Mouse (Mus musculus) lung, adult 2 months (tissue): ENCODE data around the gene Icmt. TPM values are rescaled to one million over a fixed set of nuclear protein-coding genes. Genes with fewer than 3 reads are reported as not detected.

ENCODE experiments used
- DNase-seq: peaks from one replicate; pipeline ENCODE4 v3.0.0; 2022
- H3K4me1 ChIP-seq: fragments of 200-500 bp; 2 replicates; pipeline ENCODE4 v1.6.1; 2011; ENCODE audit warnings: low read length; ENCODE audit not compliant: control insufficient read depth, insufficient read depth
- H3K4me3 ChIP-seq: fragments of 200-500 bp; replicated peaks from 2 replicates; pipeline ENCODE3; 2011; ENCODE audit warnings: low read depth, mild to moderate bottlenecking, control low read depth, low read length; ENCODE audit errors: extremely low read depth
- CTCF ChIP-seq: fragments of 200-500 bp; IDR thresholded peaks from 2 replicates; pipeline ENCODE4 v1.5.1; 2011; ENCODE audit warnings: mild to moderate bottlenecking, low read length, control low read depth; ENCODE audit not compliant: insufficient read depth
- POLR2A ChIP-seq: fragments of 200-500 bp; IDR thresholded peaks from 2 replicates; pipeline ENCODE4 v1.6.1; 2011; ENCODE audit warnings: low read depth, mild to moderate bottlenecking, control low read depth, low read length, borderline replicate concordance; ENCODE audit errors: extremely low read depth
- WGBS: fragments of 180-500 bp; shearing (Covaris S2); methylation state at CpG from one replicate; pipeline ENCODE4 v1.1.7; 2018; 5-methylcytosine and 5-hydroxymethylcytosine counted together
- polyA plus RNA-seq: library from polyadenylated mRNA; depleted of rRNA; stranded (reverse); fragments of >200 nt; gene quantifications from 2 replicates; pipeline ENCODE4 v1.2.3, GENCODE M21; 2012

Icmt gene
- polyA plus RNA-seq, 1 experiment: 36.4 TPM

DNA sequence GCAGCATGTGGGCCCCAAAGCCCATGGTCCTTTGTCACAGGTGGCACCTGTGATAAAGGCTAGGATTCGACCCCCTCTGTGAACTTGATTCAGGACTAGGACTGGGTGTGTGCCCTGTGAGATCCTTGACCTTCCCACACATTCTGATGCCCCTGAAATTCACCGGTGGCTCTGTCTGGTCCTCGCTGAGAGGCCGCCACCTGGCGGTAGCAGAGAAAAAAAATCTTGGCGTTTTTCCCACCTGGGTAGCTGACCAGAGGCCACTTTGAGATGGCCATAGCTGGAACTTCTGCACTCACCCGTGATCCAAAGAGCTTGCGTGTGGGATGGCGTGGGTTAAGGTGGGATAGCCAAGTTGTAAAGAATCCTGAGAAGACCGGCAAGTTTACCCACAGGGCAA lies 11.5 kb upstream of the Icmt start:
- TF ChIP-seq CTCF: peak; percentile 72
- no peak for TF ChIP-seq POLR2A
- 4% methylated on average over 10 of the region's 10 CpGs for WGBS
- Histone ChIP-seq H3K4me3 (no peak overlapping the region), H3K4me1 (peaks cover 3% of the 10 kb centered on the region; the same call in 1 of the 2 replicates)
- peak; percentile 64 for DNase-seq

DNA sequence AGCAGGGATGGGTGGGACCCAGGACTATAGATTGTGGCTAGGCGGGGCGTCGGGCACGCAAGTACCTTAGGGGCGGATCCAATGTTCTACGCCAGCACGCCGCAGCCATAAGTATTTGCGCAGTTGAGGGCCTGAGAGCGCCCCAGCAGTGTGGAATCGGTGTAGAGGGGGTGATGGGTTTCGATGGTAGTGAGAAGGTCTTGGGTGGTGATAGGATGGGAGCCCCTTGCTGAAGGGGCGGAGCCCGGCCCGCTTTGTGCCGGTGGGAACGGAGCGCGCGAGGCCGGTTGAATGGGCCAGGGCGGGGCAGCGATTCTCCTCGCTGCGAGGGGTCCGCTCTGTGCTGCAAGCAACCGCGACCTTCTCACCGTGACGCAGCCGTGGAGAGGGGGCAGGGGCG lies 10.8 kb upstream of the Icmt start:
- Histone ChIP-seq H3K4me1 (peaks cover 3% of the 10 kb centered on the region; the same call in 1 of the 2 replicates), H3K4me3 (no peak overlapping the region)
- no peak for DNase-seq
- TF ChIP-seq CTCF (no peak), POLR2A (no peak)
- 5% methylated on average over 32 of the region's 32 CpGs for WGBS

DNA sequence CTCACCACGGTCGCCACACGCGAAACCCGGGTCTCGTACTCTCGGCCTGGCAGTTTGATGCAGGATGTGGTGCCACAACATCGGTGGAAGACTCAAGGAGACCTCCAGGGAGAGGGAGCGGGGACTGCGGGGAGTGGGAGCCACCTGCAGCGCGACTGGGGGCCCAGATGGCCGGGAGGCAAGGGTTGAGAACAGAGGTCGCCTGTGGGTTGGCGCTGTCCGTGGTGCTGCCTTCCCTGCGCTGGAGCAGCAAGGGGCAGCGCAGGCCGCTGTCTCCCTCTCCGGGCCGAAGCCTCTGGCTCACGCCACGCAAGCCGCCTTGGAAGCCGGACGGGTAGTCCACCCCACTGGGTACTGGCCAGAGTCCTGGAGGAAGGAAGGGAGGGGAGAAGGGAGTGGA lies 10.1 kb upstream of the Icmt start:
- DNase-seq: peak; percentile 44
- peaks cover 3% of the 10 kb centered on the region; the same call in 1 of the 2 replicates for H3K4me1 ChIP-seq
- 7% methylated on average over 26 of the region's 26 CpGs for WGBS
- TF ChIP-seq CTCF: no peak
- TF ChIP-seq POLR2A: no peak
- H3K4me3 ChIP-seq: no peak overlapping the region

DNA sequence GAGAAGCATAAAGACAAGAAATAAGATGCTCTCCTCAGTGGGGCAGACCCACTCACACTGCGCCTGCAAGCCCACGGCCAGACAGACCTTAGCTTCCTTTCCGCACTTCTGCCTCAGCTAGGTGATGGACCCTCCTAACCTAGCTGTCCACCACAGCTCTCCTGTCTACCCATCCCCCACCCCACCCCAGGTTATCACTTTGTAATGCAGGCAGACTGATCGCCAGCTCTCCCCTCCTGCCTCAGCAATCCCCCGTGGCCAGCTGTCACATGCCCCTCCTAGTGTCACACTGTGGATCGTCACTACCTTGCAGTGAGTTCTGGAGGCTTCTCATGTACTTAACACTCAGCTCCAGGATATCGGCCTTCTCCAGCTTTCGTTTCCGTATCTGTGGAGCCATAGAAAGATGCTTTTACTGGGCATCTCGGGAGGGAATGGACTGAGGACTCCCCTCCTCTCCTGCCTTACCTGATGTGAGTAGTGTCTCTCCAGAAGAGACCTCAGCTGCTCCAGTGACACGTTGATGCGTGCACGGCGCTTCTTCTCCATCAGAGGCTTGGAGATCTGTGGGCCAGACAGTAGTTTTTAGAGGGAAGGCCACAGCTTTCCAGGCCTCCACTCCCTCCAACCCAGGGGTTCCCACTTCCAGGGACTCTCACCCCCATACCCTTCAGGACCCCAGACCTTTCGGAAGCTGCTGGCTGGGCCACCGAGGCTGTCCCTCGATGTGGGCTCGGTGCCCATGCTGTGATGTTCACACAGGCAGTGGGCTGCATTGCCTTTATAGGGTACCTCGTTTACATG lies 9.5 kb upstream of the Icmt start:
- WGBS: 20% methylated on average over 19 of the region's 19 CpGs
- peaks cover 3% of the 10 kb centered on the region; the same call in 1 of the 2 replicates for H3K4me1 ChIP-seq
- TF ChIP-seq POLR2A (no peak), CTCF (no peak)

DNA sequence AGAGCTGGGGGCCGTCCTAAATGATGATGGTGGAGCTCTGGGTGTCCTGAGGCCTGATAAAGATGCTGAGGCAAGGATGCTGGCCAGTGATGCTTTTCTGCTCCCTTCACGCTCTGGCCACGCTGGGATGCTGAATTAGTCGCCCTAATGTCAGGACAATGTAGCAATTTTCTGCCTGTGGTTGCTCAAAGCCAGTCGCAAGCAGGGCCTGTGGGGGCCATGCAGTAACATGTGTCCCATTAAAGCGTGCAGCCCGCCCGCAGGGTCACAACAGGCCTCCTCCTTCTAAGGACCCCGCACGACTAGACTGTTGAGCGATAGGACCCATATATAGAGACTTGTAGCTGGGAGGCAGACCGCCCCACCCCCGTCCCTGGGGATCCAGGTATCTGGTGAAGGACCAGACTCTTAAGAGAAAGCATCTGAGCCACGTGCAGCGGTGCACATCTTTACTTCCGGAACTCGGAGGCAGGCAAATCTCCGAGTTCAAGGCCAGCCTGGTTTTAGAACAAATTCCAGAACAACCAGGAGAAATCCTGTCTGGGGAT lies 8.6 kb upstream of the Icmt start:
- Histone ChIP-seq H3K4me1 (peaks cover under 1% of the 10 kb centered on the region; the same call in 1 of the 2 replicates), H3K4me3 (no peak overlapping the region)
- WGBS: 53% methylated on average over 18 of the region's 18 CpGs
- TF ChIP-seq POLR2A: no peak
- TF ChIP-seq CTCF: no peak
- no peak for DNase-seq

More for the DNA sequence above, 9.5 kb upstream of the Icmt start:
- H3K4me3 ChIP-seq: no peak overlapping the region
- no peak for DNase-seq

DNA sequence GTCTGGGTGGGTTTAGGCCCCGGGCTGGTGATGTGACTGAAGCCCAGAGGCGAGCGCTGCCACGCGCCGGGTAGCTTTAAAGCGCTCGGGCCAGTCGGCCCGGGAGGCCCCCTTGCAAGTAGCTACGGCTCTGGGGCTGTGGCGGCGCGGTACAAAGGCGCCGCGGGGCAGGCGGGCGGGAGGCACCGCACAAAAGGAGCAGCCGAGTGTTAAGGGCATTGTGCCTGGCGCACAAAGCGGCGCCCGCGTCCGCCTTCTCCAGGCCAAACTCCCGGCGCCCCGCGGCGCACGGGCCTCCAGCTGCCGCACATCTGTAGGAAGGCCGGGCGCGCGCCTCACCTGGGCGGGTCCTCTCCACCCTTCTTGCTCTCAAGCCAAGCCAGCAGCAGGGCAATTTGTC lies 6.6 kb upstream of the Icmt start:
- H3K4me3 ChIP-seq: no peak overlapping the region
- 2% methylated on average over 39 of the region's 39 CpGs for WGBS
- TF ChIP-seq CTCF (no peak), POLR2A (no peak)

DNA sequence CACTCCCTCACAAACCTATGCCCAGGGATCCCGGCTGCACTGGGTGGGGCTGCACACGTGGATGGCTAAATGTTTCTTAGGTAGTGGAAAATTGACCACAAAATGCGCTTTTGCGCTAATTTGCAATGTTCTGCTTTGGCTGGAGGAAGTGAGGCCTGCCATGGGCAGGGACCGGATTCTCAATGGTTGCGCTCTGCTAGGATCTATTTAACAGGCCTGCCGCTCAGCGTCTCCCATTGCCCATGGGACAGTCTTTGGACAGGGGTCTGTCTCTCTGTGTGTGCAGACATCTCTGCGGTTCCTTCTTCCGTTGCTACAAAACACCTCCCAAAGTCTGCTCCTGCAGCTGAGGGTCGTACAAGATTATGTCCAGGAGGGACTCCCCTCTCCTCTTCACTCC lies 6.0 kb upstream of the Icmt start:
- TF ChIP-seq CTCF: no peak
- TF ChIP-seq POLR2A: no peak
- no peak overlapping the region for H3K4me3 ChIP-seq
- 31% methylated on average over 11 of the region's 11 CpGs for WGBS
- no peaks in the 10 kb centered on the region for H3K4me1 ChIP-seq
- no peak for DNase-seq

More for the DNA sequence above, 6.6 kb upstream of the Icmt start:
- no peaks in the 10 kb centered on the region for H3K4me1 ChIP-seq
- DNase-seq: no peak

DNA sequence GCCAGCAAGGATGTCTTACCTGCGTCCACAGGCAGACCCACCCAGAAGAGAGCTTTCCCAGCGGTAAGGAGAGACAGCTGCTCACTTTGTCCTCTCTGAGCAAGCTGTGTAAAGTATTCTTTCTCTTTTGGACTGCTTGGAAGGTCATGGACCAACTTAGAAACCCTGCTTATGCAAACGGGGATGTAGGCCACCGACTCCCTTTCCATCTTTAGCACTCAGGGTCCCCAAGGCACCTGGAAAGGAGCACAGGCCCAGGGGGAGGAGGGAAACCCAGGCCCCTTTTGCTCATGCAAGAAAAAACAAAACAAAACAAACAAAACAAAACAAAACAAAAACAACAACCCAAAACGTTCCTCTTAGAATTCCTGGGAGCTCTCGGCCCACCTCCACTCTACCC lies 5.5 kb upstream of the Icmt start, which contains the start of gene Hes3:
Hes3 (minus strand) TSS at position 101 of the 400 bp plus-strand sequence.
- WGBS: 40% methylated on average over 6 of the region's 6 CpGs
- Histone ChIP-seq H3K4me3 (no peak within 1 kb of the TSS), H3K4me1 (peaks cover 2% of the 10 kb centered on the region; the same call in 1 of the 2 replicates)
- TF ChIP-seq POLR2A (no peak), CTCF (no peak)
- no peak for DNase-seq

DNA sequence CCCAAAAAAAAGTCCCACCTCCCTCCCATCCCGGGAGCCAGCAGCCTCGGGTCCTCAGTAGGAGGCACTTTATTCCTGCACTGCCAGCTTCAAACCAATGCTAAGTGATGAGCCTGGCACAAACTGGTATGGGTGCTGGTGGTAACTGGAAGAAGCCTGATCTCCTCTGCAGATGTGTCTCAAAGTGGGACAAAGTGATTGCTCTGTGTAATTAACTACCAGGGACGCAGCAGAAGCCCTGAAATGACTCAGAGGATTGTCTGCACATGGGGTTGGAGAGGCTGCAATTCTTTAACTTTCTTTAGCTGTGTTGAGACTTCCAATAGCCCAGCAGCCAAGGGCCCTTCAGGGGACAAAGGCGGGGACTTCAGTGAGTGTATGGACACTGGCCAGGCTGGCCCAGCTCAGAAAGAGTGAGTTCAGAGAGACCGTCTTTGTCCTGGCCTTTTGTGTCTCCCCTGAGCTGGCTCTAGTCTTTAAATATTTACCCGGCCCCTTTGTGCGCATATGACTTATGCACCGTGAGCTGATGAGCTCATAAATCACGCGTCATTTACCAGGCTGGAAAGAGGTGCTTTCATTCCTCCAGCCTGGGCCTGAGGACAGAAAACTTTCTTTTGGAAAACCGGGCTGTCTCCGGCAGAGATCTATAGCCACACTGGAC lies 4.8 kb upstream of the Icmt start:
- TF ChIP-seq POLR2A (no peak), CTCF (no peak)
- no peak for DNase-seq
- WGBS: 30% methylated on average over 12 of the region's 12 CpGs

More for the DNA sequence above, 4.8 kb upstream of the Icmt start:
- peaks cover 2% of the 10 kb centered on the region; the same call in 1 of the 2 replicates for H3K4me1 ChIP-seq
- no peak overlapping the region for H3K4me3 ChIP-seq
